Mouse (Mus musculus): ENCODE results near the gene Hoga1. TPM values are rescaled to one million over a fixed set of nuclear protein-coding genes. Genes with fewer than 3 reads are reported as not detected.

The Hoga1 gene
- 0.58 and 0.89 TPM in 2 replicates for polyA plus RNA-seq (2015; fragmentation: Nextera tagmentation; extraction: Ambion mirVana)

DNA sequence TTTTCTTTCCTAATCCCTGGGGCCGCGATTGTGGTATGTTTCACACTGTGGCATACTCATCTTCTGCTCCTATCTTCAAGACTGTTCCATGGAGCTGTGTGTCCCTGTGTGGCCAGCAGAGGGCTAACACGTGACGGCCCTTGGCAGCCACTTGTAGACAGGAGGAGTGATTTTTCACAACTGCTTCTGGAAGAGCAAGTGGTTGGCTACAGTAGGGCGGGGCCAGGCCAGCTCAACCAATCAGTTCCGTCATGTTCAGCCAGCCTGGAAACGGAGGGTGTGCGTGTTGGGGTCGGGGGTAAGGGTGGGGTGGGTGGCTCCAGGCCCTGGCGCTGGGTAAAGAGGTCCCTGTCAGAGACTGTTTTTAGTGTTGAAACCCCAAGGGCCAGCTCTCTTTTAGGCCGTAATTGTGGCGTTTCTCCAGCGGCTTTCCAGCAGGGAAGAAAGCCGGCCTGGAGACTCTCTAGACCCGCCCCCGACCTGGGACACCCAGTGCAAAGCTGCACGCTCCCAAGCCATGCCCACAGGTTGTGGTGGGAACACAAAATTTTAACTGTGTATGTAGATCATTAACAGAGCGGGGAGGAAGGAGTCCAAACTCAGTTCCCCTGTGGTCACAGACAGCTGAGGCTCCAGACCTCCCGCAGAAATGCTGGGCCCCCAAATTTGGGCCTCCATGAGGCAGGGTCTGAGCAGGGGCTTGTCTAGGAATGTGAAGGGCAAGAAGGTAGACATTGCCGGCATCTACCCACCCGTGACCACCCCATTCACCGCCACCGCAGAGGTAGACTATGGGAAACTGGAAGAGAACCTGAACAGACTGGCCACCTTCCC is at the start of gene Hoga1:
Gene Hoga1 (plus strand): TSS at position 342 of the 834 bp plus-strand sequence.
- WGBS = 25% methylated on average over 23 of the region's 23 CpGs
- Histone ChIP-seq H3K4me2 (replicated peaks) (peak within 1 kb of the TSS; percentile 44), H3K27me3 (no peaks in the 10 kb centered on the region), H3K27ac (no peak within 1 kb of the TSS), H3K4me3 (replicated peaks) (peak within 1 kb of the TSS; percentile 24), H3K36me3 (no peaks in the 10 kb centered on the region), H3K4me1 (replicated peaks) (no peaks in the 10 kb centered on the region), H3K9me3 (no peaks in the 10 kb centered on the region), H3K9ac (replicated peaks) (no peak within 1 kb of the TSS)
- ATAC-seq = peak; percentile 82

DNA sequence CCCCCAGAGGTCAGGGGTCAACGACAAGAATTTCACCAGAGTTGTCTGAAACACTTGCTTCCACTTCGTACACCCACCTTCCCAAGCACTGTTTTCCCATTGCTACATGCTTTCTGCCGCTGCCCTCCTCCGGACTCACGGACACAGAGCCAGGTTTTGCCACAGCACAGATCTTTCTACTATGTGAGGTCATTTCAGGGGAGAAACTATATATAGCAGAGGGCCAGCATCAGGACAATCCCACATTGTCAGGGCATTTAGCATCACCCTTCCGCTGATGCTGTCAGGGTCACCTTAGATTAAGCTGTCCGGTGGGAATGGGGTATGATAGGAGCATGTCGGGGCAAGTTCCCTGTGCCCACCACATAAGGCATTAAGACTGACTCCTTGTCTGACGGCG is 48.3 kb upstream of the Hoga1 start:
- 94% methylated on average over 10 of the region's 10 CpGs for WGBS
- H3K9me3 ChIP-seq = no peaks in the 10 kb centered on the region
- 0 out of 2 replicates have a peak, but pooled peaks cover 7% of the 10 kb centered on the region for H3K4me1 ChIP-seq (replicated peaks)
- no peaks in the 10 kb centered on the region for H3K27me3 ChIP-seq
- no peak overlapping the region for H3K9ac ChIP-seq (replicated peaks)
- no peak overlapping the region for H3K4me3 ChIP-seq (replicated peaks)
- no peaks in the 10 kb centered on the region for H3K36me3 ChIP-seq
- no peak overlapping the region for H3K27ac ChIP-seq
- ATAC-seq = no peak
- H3K4me2 ChIP-seq (replicated peaks) = no peak overlapping the region

DNA sequence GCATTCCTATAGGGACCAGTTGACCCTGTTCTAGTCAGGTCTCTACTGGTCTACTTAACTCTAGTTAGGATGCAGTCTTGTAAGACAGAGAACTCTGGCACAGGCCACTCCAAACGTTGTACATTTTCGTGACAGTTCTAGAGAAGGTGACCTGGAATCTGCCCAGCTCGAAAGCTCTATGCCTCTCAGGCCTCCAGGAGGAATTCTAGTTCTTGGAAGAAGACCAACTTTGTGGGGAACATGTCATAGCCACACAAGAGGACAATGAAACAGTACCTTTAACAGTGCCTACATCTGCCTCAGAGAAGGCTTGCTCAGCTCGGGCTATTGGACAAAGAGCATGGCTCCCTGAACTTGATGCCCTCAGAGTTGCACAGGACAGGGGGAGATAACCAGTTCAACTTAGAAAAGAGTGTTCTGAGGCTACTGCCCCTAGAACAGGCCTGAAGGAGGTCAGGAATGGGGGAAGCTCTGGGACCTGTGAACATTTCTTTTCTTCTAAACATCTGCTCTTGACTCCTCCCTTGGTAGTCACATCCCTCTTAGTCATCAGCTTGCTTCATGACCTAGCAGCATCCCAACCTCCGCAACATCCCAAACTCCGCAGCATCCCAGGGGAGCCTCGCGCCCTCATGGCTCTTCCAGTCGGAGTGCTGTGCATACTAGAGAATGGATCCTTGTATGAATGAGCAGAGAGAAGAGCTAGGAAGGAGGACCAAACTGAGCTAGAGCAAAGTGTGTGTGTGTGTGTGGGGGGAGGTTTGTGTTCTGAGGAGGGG is 46.5 kb upstream of the Hoga1 start:
- H3K9me3 ChIP-seq = no peaks in the 10 kb centered on the region
- H3K36me3 ChIP-seq = no peaks in the 10 kb centered on the region
- H3K9ac ChIP-seq (replicated peaks) = no peak overlapping the region
- 94% methylated on average over 9 of the region's 9 CpGs for WGBS
- H3K4me2 ChIP-seq (replicated peaks) = no peak overlapping the region
- H3K4me3 ChIP-seq (replicated peaks) = no peak overlapping the region
- ATAC-seq = no peak
- no peaks in the 10 kb centered on the region for H3K27me3 ChIP-seq
- no peak overlapping the region for H3K27ac ChIP-seq
- 0 out of 2 replicates have a peak, but pooled peaks cover 7% of the 10 kb centered on the region for H3K4me1 ChIP-seq (replicated peaks)

DNA sequence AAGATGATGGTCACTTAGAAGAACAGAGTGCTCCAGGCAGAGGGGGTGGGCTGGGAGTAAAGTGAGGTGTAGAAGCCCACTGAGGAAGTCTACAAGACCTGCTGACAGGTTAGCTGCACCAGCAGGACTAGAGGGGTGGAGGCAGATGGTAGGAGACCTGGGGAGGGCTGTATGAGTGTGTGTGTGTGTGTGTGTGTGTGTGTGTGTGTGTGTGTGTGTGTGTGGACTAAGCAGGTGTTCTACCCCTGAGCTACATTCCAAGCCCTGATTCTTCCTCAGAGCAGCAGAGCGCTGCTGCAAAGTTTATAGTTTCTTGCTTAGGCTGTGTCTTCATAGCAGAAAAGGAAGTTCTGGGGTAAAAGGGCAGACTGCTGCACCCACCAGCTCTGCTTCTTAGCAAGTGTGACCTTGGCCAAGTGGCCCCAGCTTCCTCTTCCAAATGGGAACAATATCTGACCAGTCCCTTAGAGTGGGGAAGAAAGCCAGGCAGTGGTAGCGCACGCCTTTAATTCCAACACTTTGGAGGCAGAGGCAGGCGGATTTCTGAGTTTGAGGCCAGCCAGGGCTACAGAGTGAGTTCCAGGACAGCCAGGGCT is 45.6 kb upstream of the Hoga1 start:
- Histone ChIP-seq H3K36me3 (no peaks in the 10 kb centered on the region), H3K9me3 (no peaks in the 10 kb centered on the region), H3K4me3 (replicated peaks) (no peak overlapping the region), H3K27me3 (no peaks in the 10 kb centered on the region), H3K9ac (replicated peaks) (no peak overlapping the region), H3K4me2 (replicated peaks) (no peak overlapping the region), H3K4me1 (replicated peaks) (0 out of 2 replicates have a peak, but pooled peaks cover 7% of the 10 kb centered on the region), H3K27ac (no peak overlapping the region)
- WGBS = 87% methylated on average over 4 of the region's 4 CpGs
- ATAC-seq = no peak

DNA sequence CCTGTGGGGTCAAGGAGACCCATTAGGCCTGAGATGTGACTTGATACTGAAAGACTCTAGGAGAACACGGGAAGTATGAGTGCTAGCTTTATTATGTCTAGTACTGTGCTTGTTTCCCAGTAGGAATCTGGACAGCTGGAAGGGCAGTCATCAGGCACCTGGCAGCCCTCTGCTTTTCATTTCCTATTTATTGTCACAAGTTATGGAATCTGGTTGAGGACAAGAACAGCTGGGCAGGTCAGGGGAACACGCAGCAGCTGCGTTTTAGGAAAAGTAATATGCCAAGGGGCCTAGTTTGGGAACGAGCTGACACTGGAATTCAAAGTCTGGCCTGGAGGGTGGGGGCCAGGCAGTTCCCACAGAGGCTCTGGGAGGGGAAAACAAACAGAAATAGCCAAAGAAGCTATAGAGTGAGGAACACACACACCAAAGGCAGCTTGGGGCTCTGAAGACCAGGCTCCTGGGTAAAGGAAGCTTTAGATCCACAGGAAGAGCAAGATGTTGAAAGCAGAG is 44.9 kb upstream of the Hoga1 start:
- Histone ChIP-seq H3K36me3 (no peaks in the 10 kb centered on the region), H3K27me3 (no peaks in the 10 kb centered on the region), H3K27ac (no peak overlapping the region), H3K4me1 (replicated peaks) (0 out of 2 replicates have a peak, but pooled peaks cover 4% of the 10 kb centered on the region), H3K4me3 (replicated peaks) (no peak overlapping the region), H3K9ac (replicated peaks) (no peak overlapping the region), H3K4me2 (replicated peaks) (no peak overlapping the region), H3K9me3 (no peaks in the 10 kb centered on the region)
- ATAC-seq = no peak
- 72% methylated on average over 4 of the region's 4 CpGs for WGBS

DNA sequence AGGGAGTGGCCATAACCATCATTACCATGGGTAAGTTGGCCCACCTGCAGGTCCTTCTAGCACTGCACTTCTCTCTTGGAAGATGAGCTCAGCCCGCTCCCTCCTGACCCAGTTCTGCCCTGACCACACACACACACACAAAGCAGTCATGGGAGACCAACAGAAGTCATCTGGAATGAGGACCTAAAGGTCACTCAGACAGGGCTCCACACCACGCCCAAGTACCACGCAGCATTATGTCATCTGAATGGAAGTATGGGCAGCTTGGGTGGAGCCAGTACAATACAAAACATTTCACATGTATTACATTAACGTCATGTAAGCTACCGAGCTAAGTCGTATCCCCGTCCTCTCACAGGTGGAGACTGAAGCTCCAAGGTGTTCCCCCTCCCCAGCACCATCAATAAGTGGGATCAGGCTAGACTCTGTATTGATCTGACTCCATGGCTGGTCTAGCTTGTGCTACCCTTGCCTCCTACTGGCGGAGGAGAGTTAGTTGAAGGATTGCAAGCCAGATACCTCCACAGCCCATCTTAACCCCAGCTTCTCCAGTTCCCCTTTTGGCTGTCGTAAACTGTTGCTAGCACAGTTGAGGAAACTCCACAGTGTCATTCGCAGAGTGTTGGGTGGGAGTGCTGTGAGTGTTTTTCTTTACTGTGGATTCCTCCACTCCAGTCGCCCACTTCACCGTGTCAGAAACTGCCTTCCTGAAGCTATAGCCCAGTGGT is 44.0 kb upstream of the Hoga1 start:
- WGBS = 94% methylated on average over 12 of the region's 12 CpGs
- no peak for ATAC-seq
- H3K4me1 ChIP-seq (replicated peaks) = no peaks in the 10 kb centered on the region
- H3K4me2 ChIP-seq (replicated peaks) = no peak overlapping the region
- H3K27me3 ChIP-seq = no peaks in the 10 kb centered on the region
- no peak overlapping the region for H3K4me3 ChIP-seq (replicated peaks)
- no peak overlapping the region for H3K9ac ChIP-seq (replicated peaks)
- H3K9me3 ChIP-seq = no peaks in the 10 kb centered on the region
- no peaks in the 10 kb centered on the region for H3K36me3 ChIP-seq
- H3K27ac ChIP-seq = no peak overlapping the region

DNA sequence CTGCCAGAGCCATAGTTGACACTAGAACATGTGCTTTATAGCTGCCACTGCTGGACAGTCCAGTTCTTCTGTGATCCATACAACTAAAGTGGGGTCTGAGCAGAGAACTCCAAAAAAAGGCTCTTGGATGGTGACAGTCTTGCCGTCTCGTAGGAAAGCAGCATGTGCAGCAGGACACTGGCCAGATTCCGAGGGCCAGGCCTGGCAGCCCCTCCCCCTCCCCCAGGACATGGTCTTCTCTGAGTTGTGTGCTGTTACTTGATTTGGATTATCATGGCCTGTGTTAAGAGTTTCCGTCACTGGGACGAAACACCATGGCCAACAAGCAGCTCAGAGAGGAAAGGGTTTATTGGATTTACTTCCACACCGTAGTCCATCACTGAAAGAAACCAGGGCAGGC is 41.2 kb upstream of the Hoga1 start:
- ATAC-seq = no peak
- Histone ChIP-seq H3K9me3 (no peaks in the 10 kb centered on the region), H3K4me1 (replicated peaks) (no peaks in the 10 kb centered on the region), H3K27me3 (no peaks in the 10 kb centered on the region), H3K4me2 (replicated peaks) (no peak overlapping the region), H3K27ac (no peak overlapping the region), H3K4me3 (replicated peaks) (no peak overlapping the region), H3K9ac (replicated peaks) (no peak overlapping the region), H3K36me3 (no peaks in the 10 kb centered on the region)
- 81% methylated on average over 6 of the region's 6 CpGs for WGBS

DNA sequence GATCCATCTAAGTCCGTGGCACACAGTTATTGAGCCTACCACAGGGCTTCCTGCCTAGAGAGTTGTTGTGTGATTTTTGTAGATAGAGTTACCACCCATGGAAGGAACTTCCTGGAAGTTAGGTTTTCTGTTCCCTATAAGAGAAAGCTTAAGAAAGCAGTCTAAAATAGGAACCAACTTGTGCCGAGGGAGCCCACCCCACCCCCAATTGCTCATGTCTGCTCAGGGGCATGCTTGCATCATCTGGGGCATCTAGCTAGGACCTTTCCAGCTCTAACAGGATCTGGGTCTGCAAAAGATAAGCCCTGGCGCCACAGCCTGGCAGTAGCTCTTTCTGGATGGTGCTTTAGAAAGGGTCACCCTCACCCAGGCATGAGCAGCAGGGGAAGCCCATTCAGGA is 39.8 kb upstream of the Hoga1 start:
- WGBS = 80% methylated on average over 3 of the region's 3 CpGs
- Histone ChIP-seq H3K9me3 (no peaks in the 10 kb centered on the region), H3K4me2 (replicated peaks) (no peak overlapping the region), H3K36me3 (no peaks in the 10 kb centered on the region), H3K9ac (replicated peaks) (no peak overlapping the region), H3K27ac (no peak overlapping the region), H3K4me3 (replicated peaks) (no peak overlapping the region), H3K27me3 (no peaks in the 10 kb centered on the region), H3K4me1 (replicated peaks) (no peaks in the 10 kb centered on the region)
- ATAC-seq = no peak

DNA sequence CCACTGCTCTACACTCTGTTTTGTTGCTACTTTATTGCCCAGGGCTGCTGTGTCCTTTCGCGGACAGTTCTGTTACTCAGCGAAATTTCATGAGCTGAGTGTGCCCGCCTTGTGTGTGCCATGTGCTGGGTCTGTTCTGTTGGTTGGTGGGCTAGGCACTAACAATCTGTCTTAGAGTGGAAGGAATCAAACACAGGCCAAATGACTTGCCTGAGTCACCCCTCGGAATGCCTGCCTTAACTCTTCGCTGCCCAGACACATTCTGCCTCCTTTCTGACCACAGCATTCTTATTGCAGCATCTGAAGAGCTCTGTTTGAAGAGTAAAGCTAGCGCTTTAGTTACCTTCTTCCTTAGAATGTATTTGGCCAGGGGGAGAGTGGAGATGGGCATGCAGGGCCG is 38.8 kb upstream of the Hoga1 start:
- H3K27me3 ChIP-seq = no peaks in the 10 kb centered on the region
- H3K27ac ChIP-seq = no peak overlapping the region
- no peak for ATAC-seq
- no peak overlapping the region for H3K9ac ChIP-seq (replicated peaks)
- no peaks in the 10 kb centered on the region for H3K4me1 ChIP-seq (replicated peaks)
- 75% methylated on average over 8 of the region's 8 CpGs for WGBS
- no peaks in the 10 kb centered on the region for H3K36me3 ChIP-seq
- no peak overlapping the region for H3K4me2 ChIP-seq (replicated peaks)
- no peaks in the 10 kb centered on the region for H3K9me3 ChIP-seq
- H3K4me3 ChIP-seq (replicated peaks) = no peak overlapping the region

DNA sequence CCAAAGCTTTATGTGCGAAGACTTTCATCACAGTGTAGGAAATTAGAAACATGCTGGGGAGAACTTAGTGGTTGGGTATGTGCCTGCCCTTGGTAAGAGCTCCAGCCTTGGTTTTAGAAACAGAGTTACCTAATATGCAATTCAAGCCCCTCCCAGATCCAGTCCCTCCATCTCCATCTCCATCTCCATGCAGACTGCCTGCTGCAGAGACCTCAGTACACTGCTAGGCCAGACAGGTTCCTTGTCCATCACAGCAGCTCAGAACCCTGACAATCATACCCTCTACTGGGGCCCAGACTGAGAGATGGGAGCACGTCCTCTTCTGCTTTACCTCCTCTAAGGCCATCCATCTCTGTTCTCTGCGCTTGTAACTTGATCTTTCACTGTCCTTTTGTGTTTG is 36.8 kb upstream of the Hoga1 start:
- Histone ChIP-seq H3K4me1 (replicated peaks) (no peaks in the 10 kb centered on the region), H3K27ac (no peak overlapping the region), H3K9ac (replicated peaks) (no peak overlapping the region), H3K4me2 (replicated peaks) (no peak overlapping the region), H3K9me3 (no peaks in the 10 kb centered on the region), H3K36me3 (no peaks in the 10 kb centered on the region), H3K4me3 (replicated peaks) (no peak overlapping the region), H3K27me3 (no peaks in the 10 kb centered on the region)
- no peak for ATAC-seq
- 72% methylated on average over 3 of the region's 3 CpGs for WGBS

DNA sequence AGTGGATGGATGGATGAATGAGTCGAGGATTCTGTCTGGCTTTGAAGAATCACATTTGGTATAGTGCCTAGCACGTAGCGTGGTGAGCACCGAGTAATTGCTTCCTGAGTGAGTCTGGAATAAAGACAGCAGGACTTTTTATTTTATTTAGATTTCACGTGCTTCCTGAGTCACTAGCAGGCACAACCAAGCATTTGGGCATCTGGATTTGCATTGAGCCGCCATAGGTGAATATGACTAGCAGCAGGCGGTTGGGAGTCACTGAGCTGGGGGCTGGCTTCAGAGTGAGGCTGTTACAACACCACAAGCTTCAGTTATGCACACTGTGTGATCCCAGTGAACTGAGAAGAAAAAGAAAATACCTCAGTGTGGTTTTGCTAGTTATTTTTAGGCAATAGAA is 36.3 kb upstream of the Hoga1 start:
- Histone ChIP-seq H3K4me2 (replicated peaks) (no peak overlapping the region), H3K27me3 (no peaks in the 10 kb centered on the region), H3K9me3 (no peaks in the 10 kb centered on the region), H3K9ac (replicated peaks) (no peak overlapping the region), H3K4me1 (replicated peaks) (no peaks in the 10 kb centered on the region), H3K36me3 (no peaks in the 10 kb centered on the region), H3K4me3 (replicated peaks) (no peak overlapping the region), H3K27ac (no peak overlapping the region)
- ATAC-seq = no peak
- 76% methylated on average over 7 of the region's 7 CpGs for WGBS

Measured in midbrain, embryonic 13.5 days (tissue).